Mouse (Mus musculus) hindbrain, embryonic 14.5 days (tissue): Measurements from ENCODE around the gene Bex3. TPM values are rescaled to one million over a fixed set of nuclear protein-coding genes. Genes with fewer than 3 reads are reported as not detected.
"Not testable (repeated sequence)": the region's sequence is repeated elsewhere in the genome, so short reads cannot be mapped to it uniquely, and the experiment has no call there.

Source experiments
- ATAC-seq: fragments of 200-750 bp; cut with Nextera tagmentation; 2 replicates; pipeline ENCODE4 v1.8.0; 2017; ENCODE audit warnings: moderate number of reproducible peaks, mild to moderate bottlenecking, moderate TSS enrichment, moderate library complexity; ENCODE audit not compliant: low FRiP score
- DNase-seq: peaks from one replicate; pipeline ENCODE4 v3.0.0-alpha.2; 2015; ENCODE audit warnings: low spot score
- H3K27ac ChIP-seq: fragments of 300-500 bp; sonication (generic); 2 replicates; pipeline ENCODE4 v1.5.1; 2014; ENCODE audit warnings: mild to moderate bottlenecking, moderate library complexity
- H3K27me3 ChIP-seq: fragments of 300-500 bp; sonication (generic); 2 replicates; pipeline ENCODE4 v1.6.1; 2014; ENCODE audit warnings: mild to moderate bottlenecking, low read length, mixed read lengths; ENCODE audit not compliant: control insufficient read depth, insufficient read depth
- H3K36me3 ChIP-seq: fragments of 300-500 bp; sonication (generic); replicated peaks from 2 replicates; pipeline ENCODE4 v1.6.1; 2014; ENCODE audit not compliant: control insufficient read depth, insufficient read depth
- H3K4me1 ChIP-seq: fragments of 300-500 bp; sonication (generic); replicated peaks from 2 replicates; pipeline ENCODE4 v1.6.1; 2014; ENCODE audit warnings: antibody characterized with exemption, low read length, mixed read lengths; ENCODE audit not compliant: control insufficient read depth, insufficient read depth
- H3K4me2 ChIP-seq: fragments of 300-500 bp; sonication (generic); replicated peaks from 2 replicates; pipeline ENCODE4 v1.6.1; 2014; ENCODE audit warnings: mild to moderate bottlenecking, moderate library complexity
- H3K4me3 ChIP-seq: fragments of 300-500 bp; sonication (generic); replicated peaks from 2 replicates; pipeline ENCODE4 v1.5.1; 2014; ENCODE audit warnings: mild to moderate bottlenecking, low read length
- H3K9ac ChIP-seq: fragments of 300-500 bp; sonication (generic); 2 replicates; pipeline ENCODE4 v1.6.1; 2014
- H3K9me3 ChIP-seq: fragments of 300-500 bp; sonication (generic); 2 replicates; pipeline ENCODE4 v1.6.1; 2016; ENCODE audit warnings: low read length; ENCODE audit not compliant: control insufficient read depth
- WGBS: fragments of 180-500 bp; shearing (Covaris S2); extraction: QIAGEN DNeasy Blood & Tissue Kit; methylation state at CpG from one replicate; pipeline ENCODE4 v1.1.7; 2014; 5-methylcytosine and 5-hydroxymethylcytosine counted together
- polyA plus RNA-seq: library from polyadenylated mRNA; unstranded; fragments of >200 nt; fragmentation: Nextera tagmentation; extraction: Ambion mirVana; gene quantifications from 2 replicates; pipeline ENCODE4 v1.2.1, GENCODE M21; 2014

The Bex3 gene
- polyA plus RNA-seq, 1 experiment from 2014 or later: 760 TPM

- Histone ChIP-seq H3K4me1 (no peaks in the 10 kb centered on the region), H3K27ac (no peak overlapping the region), H3K27me3 (no peaks in the 10 kb centered on the region), H3K9ac (no peak overlapping the region), H3K9me3 (no peaks in the 10 kb centered on the region), H3K36me3 (peaks cover 9% of the 10 kb centered on the region), H3K4me3 (no peak overlapping the region), H3K4me2 (no peak overlapping the region)
- WGBS: 57% methylated on average over 6 of the region's 6 CpGs
- no peak for DNase-seq
- no peak for ATAC-seq
Observed at GRCm38 (mm10) chrX:136252023-136252729, 17.9 kb upstream of the Bex3 start.

DNA sequence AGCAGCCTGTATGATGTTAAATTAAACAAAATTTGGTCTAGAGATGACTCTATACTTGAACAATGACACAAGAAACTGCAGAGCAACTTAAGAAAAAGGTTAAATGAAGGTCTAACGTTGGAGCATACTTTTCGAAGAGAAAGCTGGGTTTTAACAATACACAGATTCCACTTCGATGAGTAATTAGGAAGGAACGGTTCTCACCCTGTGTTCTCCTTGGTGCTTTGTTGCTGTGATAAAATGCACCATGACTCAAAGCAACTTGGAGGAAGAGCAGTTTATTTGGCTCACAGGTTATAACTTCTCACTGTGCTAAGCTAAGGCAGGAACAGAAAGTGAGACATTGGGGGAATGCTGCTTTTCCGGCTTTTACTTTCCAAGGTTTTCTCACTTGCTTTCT is 2.3 kb upstream of the Bex3 start:
- no peak overlapping the region for H3K9ac ChIP-seq
- ATAC-seq (no peak), DNase-seq (no peak)
- H3K27me3 ChIP-seq: no peaks in the 10 kb centered on the region
- H3K27ac ChIP-seq: no peak overlapping the region
- H3K4me1 ChIP-seq: peaks cover 8% of the 10 kb centered on the region
- WGBS: 79% methylated on average over 5 of the region's 5 CpGs
- no peak overlapping the region for H3K4me2 ChIP-seq
- no peak overlapping the region for H3K4me3 ChIP-seq
- H3K9me3 ChIP-seq: no peaks in the 10 kb centered on the region
- no peaks in the 10 kb centered on the region; the same call in 1 of the 2 replicates for H3K36me3 ChIP-seq

DNA sequence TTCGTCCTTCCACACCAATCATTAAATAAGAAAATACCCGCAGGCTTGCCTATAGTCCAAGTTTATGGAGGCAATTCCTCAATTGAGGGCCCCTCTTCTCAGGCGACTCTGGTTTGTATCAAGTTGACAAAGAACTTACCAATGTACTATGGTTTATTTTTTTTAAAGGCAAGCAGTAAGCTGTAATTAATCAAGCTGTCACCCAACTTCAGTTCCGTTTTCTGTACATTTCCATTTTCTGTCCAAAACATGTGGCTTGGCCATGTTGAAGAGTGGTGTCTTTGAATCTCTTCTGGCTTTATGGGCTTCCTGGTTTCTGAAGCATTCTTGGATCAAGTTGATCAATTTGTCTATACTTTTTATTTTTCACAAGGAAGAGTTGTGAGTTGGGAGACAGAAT is 1.9 kb upstream of the Bex3 start:
- Histone ChIP-seq H3K4me1 (peaks cover 8% of the 10 kb centered on the region), H3K4me2 (no peak overlapping the region), H3K36me3 (no peaks in the 10 kb centered on the region; the same call in 1 of the 2 replicates), H3K27me3 (no peaks in the 10 kb centered on the region), H3K9ac (no peak overlapping the region), H3K27ac (no peak overlapping the region), H3K4me3 (no peak overlapping the region), H3K9me3 (no peaks in the 10 kb centered on the region)
- WGBS: 81% methylated on average over 4 of the region's 4 CpGs
- ATAC-seq (no peak), DNase-seq (no peak)

- WGBS: 19% methylated on average over 11 of the region's 60 CpGs
Observed at GRCm38 (mm10) chrX:136270393-136271111, 499 bp downstream of the Bex3 start.

GRCm38 (mm10) chrX:136274542-136274941 is 4.5 kb downstream of the Bex3 start:
- peaks cover 8% of the 10 kb centered on the region for H3K4me1 ChIP-seq
- H3K9ac ChIP-seq: no peak overlapping the region
- 19% methylated on average over 3 of the region's 3 CpGs for WGBS
- H3K4me3 ChIP-seq: no peak overlapping the region
- ATAC-seq (no peak), DNase-seq (no peak)
- H3K27me3 ChIP-seq: no peaks in the 10 kb centered on the region
- H3K36me3 ChIP-seq: no peaks in the 10 kb centered on the region; the same call in 1 of the 2 replicates
- no peak overlapping the region for H3K4me2 ChIP-seq
- H3K27ac ChIP-seq: no peak overlapping the region
- no peaks in the 10 kb centered on the region for H3K9me3 ChIP-seq

More at GRCm38 (mm10) chrX:136270393-136271111, 499 bp downstream of the Bex3 start:
- peak; percentile 59 for ATAC-seq
- H3K4me1 ChIP-seq, H3K9me3 ChIP-seq, H3K36me3 ChIP-seq, H3K27me3 ChIP-seq: not testable (repeated sequence)
- Histone ChIP-seq H3K4me3 (peak overlapping the region; percentile 41), H3K9ac (peak overlapping the region; percentile 58), H3K4me2 (peak overlapping the region; percentile 56), H3K27ac (peak overlapping the region; percentile 75)
- peak; percentile 55 for DNase-seq

- no peak overlapping the region for H3K4me2 ChIP-seq
- H3K9ac ChIP-seq: no peak overlapping the region
- no peaks in the 10 kb centered on the region for H3K27me3 ChIP-seq
- H3K4me1 ChIP-seq: peaks cover 8% of the 10 kb centered on the region
- no peaks in the 10 kb centered on the region; the same call in 1 of the 2 replicates for H3K36me3 ChIP-seq
- WGBS: 33% methylated on average over 3 of the region's 3 CpGs
- no peak for ATAC-seq
- H3K27ac ChIP-seq: no peak overlapping the region
- no peak for DNase-seq
- H3K9me3 ChIP-seq: no peaks in the 10 kb centered on the region
- H3K4me3 ChIP-seq: no peak overlapping the region
Observed at GRCm38 (mm10) chrX:136275386-136275785, 5.3 kb downstream of the Bex3 start.

DNA sequence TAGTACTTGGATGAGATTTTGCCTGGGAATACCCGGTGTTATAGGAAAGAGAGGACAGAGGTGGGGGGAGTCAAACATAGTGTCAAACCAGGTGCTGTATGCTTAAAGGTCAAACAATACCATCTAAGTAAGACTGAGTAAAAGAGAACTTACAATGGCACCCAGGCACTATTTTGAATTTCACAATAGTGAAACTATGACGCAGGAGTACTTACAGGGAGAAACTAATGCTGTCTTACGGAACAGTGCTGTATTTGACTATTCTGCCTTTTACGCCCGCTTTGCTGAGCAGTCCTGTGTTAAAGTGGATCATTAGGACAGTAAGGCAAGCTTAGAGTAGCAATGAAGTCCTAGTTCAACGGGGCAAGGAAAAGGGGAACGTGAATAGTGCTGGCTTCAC is 7.5 kb downstream of the Bex3 start:
- DNase-seq (no peak), ATAC-seq (no peak)
- Histone ChIP-seq H3K27me3 (no peaks in the 10 kb centered on the region), H3K9ac (no peak overlapping the region), H3K4me3 (no peak overlapping the region), H3K9me3 (no peaks in the 10 kb centered on the region), H3K27ac (no peak overlapping the region), H3K4me1 (no peaks in the 10 kb centered on the region), H3K36me3 (no peaks in the 10 kb centered on the region), H3K4me2 (no peak overlapping the region)
- WGBS: 88% methylated on average over 7 of the region's 7 CpGs

- Histone ChIP-seq H3K9me3 (no peaks in the 10 kb centered on the region), H3K27ac (no peak overlapping the region), H3K9ac (no peak overlapping the region), H3K27me3 (no peaks in the 10 kb centered on the region), H3K4me2 (no peak overlapping the region), H3K36me3 (no peaks in the 10 kb centered on the region), H3K4me1 (no peaks in the 10 kb centered on the region), H3K4me3 (no peak overlapping the region)
- DNase-seq (no peak), ATAC-seq (no peak)
Observed at GRCm38 (mm10) chrX:136278401-136278800, 8.3 kb downstream of the Bex3 start.

DNA sequence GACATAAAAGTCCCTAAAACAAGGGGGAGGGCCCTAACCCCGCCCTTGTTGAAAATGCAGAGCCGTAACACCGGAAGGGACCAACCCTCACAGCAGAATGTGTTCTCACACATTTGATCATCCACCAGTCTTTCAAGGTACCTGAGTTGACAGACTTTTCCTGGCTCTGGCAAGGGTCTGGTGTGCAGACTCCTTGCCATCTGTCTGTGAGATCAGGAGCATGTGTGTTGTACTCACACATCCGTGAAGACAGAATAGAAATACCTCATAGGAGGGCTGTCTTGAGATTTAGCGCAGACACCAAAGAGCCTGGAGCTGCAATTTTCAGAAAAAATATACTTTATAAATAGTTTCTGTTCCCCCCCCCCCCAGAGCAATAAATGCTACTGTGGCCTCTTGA is 9.4 kb downstream of the Bex3 start:
- H3K9me3 ChIP-seq: no peaks in the 10 kb centered on the region
- no peaks in the 10 kb centered on the region for H3K36me3 ChIP-seq
- no peak for ATAC-seq
- no peak overlapping the region for H3K27ac ChIP-seq
- H3K9ac ChIP-seq: no peak overlapping the region
- WGBS: 76% methylated on average over 5 of the region's 5 CpGs
- H3K4me3 ChIP-seq: no peak overlapping the region
- H3K27me3 ChIP-seq: no peaks in the 10 kb centered on the region
- no peak overlapping the region for H3K4me2 ChIP-seq
- H3K4me1 ChIP-seq: no peaks in the 10 kb centered on the region
- no peak for DNase-seq
